Mouse (Mus musculus) C2C12 (cell line): Measurements from ENCODE around the gene Mogat1.

Experiments used
- CTCF ChIP-seq: IDR thresholded peaks from one replicate; pipeline ENCODE4 v1.5.1; 2011; ENCODE audit not compliant: control insufficient read depth, insufficient read depth, insufficient read length
- FOSL1 ChIP-seq: IDR thresholded peaks from one replicate; pipeline ENCODE4 v1.8.0; 2011; ENCODE audit warnings: mild to moderate bottlenecking, low read length; ENCODE audit not compliant: poor library complexity, insufficient read depth, severe bottlenecking
- MAX ChIP-seq: IDR thresholded peaks from one replicate; pipeline ENCODE4 v1.6.1; 2011; ENCODE audit warnings: mild to moderate bottlenecking, control low read depth
- MYOD1 ChIP-seq: IDR thresholded peaks from one replicate; pipeline ENCODE4 v1.6.1; 2011; ENCODE audit warnings: low read depth; ENCODE audit not compliant: control insufficient read depth, insufficient read length
- MYOG ChIP-seq: IDR thresholded peaks from one replicate; pipeline ENCODE4 v1.6.1; 2011; ENCODE audit not compliant: control insufficient read depth, insufficient read length; ENCODE audit errors: extremely low read depth
- USF1 ChIP-seq: IDR thresholded peaks from one replicate; pipeline ENCODE4 v1.6.1; 2011; ENCODE audit warnings: low read depth, mild to moderate bottlenecking, control low read depth, moderate library complexity

- no peak for TF ChIP-seq USF1
- no peak for TF ChIP-seq CTCF
- TF ChIP-seq FOSL1, result no peak
- no peak for TF ChIP-seq MYOG
- no peak for TF ChIP-seq MAX
- TF ChIP-seq MYOD1, result no peak
Measured at GRCm38 (mm10) chr1:78501036-78501435, 9.8 kb upstream of the Mogat1 start.
